Mouse (Mus musculus) CH12.LX (cell line): ENCODE measurements around the gene Fgfr2.

Source experiments
- BHLHE40 ChIP-seq: IDR thresholded peaks from 2 replicates; pipeline ENCODE4 v1.6.1; 2011; ENCODE audit warnings: mild to moderate bottlenecking, low read depth, low read length, improper control_type of control experiment
- CTCF ChIP-seq, 2 experiments: IDR thresholded peaks in 1 of 2; conservative IDR thresholded peaks in 1 of 2; 2 replicates each; pipeline ENCODE4 v1.5.1; 2011 to 2012; ENCODE audit warnings: low read depth in 2 of 2, low read length in 2 of 2, improper control_type of control experiment in 1 of 2, inconsistent platforms in 1 of 2, mild to moderate bottlenecking in 1 of 2, moderate library complexity in 1 of 2
- POLR2A ChIP-seq: IDR thresholded peaks from 2 replicates; pipeline ENCODE4 v1.6.1; 2011; ENCODE audit warnings: low read depth, mild to moderate bottlenecking, improper control_type of control experiment, low read length
- TCF12 ChIP-seq: IDR thresholded peaks from 2 replicates; pipeline ENCODE4 v1.6.1; 2014; ENCODE audit warnings: low read depth, mild to moderate bottlenecking, inconsistent platforms, low read length, improper control_type of control experiment

- TF ChIP-seq TCF12 (no peak), BHLHE40 (no peak), POLR2A (no peak), CTCF (conservative IDR thresholded peaks at IDR 0.05 in 1 of 2, IDR thresholded peaks at IDR 0.05 in 1 of 2; ENCODE audit: low read depth in 2 of 2, low read length in 2 of 2) (no peak)
These were observed 242.9 kb downstream of the Fgfr2 start for GRCm38 (mm10) chr7:132880276-132880675.
